Mouse (Mus musculus) embryo, embryonic 11.5 days (tissue): ENCODE results near the gene Nxph1.

Experiments used
- DNase-seq: peaks from one replicate; pipeline ENCODE4 v3.0.0-alpha.2; 2012; ENCODE audit warnings: low read depth, low spot score

The Nxph1 gene

GRCm38 (mm10) chr6:8948131-8948470 is at the start of gene Nxph1:
Nxph1 (plus strand) TSS chr6:8948431.
- DNase-seq = no peak

DNA sequence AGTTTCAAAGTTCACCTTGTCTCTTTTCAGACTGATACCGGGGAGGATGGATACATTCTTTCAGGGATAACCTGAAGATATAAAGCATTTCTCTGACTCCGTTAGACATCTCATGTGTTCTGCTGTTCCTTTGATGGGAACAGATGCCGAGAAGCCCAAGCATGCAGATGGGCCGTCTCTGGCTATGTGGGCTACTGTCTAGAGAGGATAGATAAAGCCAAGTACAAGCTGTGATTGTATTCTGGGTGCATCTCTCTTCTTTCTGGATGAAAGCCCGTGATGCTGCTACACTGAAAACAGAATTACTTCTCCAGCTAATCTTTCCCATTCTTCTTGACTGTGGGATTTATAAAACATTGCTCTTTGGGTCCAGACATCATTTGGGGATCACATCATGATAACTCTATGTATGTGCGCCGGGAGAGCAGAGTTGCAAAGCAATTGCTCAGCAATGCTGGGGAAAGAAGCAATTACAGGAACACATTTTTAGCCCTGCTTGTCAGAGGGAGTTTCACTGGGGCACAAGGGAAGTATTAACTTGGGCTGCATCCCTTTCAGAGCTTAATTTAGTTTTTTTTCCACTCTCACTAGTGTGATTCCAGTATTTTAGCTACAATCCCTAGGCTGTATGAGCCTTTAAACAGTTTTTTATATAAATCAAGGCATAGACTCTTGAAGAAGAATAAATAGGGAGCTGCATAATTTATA is 48.1 kb upstream of the Nxph1 start:
- DNase-seq = no peak

- no peak for DNase-seq
Measured at GRCm38 (mm10) chr6:8900729-8901122, 47.5 kb upstream of the Nxph1 start.

DNA sequence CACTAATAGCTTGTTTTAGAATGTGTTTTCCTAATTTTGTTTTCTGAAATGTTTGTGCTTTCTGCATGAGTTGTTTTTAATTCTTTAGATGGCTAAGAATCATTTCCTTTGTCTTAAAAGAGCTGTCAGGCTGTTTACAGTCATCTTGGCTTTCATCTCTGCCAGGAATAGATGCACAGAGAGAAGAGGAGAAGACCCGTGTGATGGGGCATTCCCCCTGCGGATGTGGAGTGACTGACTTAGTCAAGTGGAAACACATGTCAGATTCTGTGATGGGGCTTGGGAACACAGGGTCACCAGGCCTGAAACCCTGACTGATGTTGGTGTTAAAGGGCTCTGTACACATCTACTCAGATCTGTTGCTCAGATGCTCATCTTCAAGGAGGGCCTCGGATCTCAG is 40.3 kb upstream of the Nxph1 start:
- DNase-seq = no peak

DNA sequence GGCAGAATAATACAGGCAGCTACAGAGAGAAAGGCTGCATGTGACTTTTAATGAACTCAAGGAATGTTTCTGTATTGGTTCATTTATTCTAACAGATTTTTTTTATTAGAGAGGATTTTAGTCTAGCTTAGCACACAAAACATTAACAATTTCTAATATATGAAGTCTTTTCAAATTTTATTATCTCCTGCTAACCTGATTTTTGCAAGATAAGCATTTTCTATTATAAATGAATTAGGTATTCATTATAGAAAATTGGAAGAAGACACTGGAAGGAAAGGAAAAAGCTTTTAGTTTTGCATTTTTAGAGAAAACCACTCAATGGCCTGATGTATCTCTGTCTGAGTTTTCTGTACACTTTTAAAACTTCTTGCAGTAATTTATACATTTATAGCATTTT is 34.8 kb upstream of the Nxph1 start:
- DNase-seq = no peak

- no peak for DNase-seq
Measured at GRCm38 (mm10) chr6:8914682-8915081, 33.5 kb upstream of the Nxph1 start.

GRCm38 (mm10) chr6:8924481-8924880 is 23.8 kb upstream of the Nxph1 start:
- DNase-seq = no peak

- no peak for DNase-seq
Measured at GRCm38 (mm10) chr6:8935241-8935640, 13.0 kb upstream of the Nxph1 start.

DNA sequence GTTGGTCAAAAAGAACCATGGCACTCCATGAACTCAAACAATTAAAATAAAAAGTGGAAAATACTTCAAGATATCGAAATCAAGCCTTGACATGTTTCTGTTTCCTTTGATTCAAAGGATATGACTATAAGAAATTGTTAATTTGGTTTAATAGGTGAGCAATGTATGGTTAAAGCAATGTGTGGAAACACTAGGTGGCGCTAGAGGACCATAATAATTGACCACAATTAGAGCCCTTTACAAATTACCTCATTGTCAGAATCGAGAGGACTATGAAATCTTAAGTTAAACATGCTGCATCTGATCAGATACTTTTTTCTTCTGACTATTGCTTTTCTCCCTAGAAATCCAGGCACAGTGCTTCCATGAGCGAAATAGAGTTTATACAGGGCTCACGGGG is 12.5 kb upstream of the Nxph1 start:
- DNase-seq = peak; percentile 56

- no peak for DNase-seq
Measured at GRCm38 (mm10) chr6:8936168-8936567, 12.1 kb upstream of the Nxph1 start.

- peak; percentile 58 for DNase-seq
Measured at GRCm38 (mm10) chr6:8948471-8949411, 510 bp downstream of the Nxph1 start.

DNA sequence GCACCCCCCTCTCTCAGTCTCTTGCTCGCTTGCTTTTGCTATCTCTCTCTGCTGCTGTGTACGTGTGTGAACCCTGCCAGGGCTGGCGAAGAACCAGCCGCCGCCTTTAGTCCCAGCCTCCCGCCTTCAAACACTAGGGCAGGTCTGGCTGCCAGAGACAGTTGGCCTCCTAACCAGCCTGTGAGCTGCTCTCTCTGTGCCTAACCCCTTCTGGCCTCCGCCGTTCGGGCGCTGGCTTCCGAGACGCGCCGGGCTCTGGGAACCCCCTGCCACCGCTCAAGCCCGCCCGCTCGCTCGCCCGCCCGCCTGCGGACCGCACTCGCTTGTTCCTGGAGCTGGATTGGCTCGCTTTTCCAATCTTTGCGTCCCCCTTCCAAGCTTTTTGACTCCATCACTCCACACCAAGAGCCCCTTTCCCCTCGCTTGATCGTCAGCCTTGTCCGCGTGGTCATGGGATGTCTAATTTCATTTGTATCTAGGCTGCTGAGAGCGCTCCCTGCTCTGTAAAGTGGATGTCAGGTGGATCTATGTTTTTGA is 1.5 kb downstream of the Nxph1 start:
- no peak for DNase-seq

DNA sequence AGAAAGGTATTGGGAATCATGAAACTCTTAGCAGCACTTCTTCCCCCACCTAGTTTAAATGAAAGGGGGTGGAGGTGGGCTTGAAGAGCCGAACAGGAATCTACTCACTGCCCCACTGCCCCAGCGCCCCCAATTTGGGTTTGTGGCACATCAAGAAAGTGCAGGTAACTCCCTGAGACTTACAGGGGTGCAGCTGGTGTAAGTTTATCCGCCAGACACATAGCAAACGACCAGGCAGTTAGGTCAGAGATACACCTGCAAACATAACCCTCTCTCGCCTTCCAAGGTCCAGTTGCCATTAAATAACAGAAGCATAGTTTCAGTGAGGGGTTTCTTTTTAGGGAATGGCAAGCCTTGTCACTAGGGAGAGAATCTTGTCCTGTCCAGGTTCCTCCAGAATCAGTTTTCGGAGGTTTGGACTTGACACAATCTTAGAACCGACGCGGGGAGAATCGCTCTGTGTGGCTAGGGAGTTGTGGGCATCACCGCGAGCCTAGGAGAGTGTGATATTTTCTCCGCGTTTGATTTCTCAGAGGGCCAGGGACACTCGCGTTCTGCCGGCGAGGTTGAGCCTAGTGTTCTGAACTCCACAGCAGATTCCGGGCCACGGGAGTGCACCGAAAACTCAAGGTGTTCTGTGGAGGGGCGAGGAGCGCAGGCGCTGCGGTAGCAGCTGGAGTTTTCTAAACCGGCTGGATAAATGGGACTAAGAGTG is 2.5 kb downstream of the Nxph1 start:
- DNase-seq = no peak

GRCm38 (mm10) chr6:8951326-8951695 is 3.1 kb downstream of the Nxph1 start:
- DNase-seq = peak; percentile 59

DNA sequence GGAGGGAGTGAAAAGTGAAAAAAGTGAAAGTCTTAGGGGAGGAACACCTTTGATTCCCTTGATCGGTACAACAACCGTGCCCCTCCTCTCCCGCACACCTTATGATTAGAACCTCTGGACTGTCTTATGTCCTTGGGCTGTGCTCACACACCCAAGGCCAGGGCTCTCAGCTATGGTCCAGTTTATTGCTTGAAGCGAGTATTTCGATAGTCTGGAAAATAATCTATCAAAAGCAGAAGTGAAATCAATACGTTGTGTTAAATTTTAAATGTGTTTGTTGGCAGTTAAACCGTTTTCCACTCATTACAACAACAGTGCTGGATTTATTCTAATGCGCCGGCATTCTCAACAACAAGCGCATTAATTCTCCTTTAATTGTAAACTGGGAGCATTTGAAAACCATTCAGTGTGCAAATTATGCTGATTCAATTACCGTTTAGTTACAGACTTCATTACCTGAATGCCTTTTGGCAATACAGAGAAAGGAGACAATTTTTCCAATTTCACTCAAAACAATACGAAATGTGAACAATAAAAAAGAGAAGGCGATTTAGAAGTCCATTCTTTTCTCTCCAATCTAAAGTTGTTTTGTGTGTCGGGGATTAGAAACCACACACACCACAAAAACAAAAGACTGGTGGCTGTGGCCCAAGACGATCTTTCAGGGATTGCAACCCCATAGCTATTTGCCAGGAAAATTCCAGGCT is 3.8 kb downstream of the Nxph1 start:
- DNase-seq = no peak

GRCm38 (mm10) chr6:8955817-8956529 is 7.7 kb downstream of the Nxph1 start:
- DNase-seq = no peak

DNA sequence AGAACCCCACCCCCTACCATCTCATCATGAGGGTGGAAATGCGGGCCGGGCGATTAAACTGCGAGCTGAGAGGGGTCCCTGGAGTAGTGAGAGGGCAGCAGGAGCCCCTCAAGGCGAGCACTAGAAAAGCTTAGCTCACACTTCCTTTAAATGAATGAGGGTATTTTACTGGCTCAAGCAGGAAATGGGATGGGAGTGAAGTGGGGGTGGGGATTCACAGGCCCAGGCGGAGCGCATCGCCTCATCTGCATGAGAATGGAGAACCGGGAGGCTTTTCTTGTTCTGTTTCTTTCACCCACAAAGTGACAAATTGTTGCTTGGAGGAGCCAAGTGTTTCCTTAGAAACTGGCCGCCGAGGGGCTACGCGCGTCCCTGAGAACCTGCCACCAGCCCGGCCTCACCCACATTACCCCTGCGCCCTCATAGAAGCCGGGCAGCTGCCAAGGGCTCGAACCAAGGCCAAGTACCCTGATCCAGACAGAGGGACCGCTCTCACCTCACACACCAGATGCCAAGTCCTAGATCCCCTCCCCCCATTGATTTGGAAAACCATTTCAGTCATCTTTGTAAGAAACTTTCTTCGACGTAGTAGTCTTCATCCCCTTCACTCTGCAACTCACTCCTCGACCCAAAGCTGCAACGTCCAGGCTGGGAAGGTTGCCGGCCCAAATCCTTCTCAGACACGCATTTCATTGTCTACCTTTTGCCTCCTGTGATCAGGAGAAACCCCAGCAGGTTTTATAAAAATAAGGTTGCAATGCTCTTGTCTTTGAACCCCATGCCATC is 8.7 kb downstream of the Nxph1 start:
- no peak for DNase-seq

DNA sequence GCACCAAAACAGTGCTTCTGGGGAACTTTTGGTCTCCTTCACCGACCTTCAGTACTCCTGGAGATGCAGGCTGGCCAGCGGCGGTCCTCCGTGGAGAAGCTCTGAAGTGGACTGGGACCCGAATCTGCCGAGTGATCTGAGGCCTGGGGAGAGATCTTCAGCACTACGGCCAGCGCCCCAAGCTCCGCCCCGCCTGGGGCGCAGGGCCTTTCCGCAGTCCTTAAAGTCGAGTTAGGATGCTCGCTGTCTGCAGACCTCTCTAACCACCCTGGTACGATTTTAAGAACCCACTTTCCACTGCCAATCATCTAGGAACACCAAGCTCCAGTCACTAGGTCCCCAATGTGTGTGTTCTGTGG is 9.3 kb downstream of the Nxph1 start:
- DNase-seq = peak; percentile 55

DNA sequence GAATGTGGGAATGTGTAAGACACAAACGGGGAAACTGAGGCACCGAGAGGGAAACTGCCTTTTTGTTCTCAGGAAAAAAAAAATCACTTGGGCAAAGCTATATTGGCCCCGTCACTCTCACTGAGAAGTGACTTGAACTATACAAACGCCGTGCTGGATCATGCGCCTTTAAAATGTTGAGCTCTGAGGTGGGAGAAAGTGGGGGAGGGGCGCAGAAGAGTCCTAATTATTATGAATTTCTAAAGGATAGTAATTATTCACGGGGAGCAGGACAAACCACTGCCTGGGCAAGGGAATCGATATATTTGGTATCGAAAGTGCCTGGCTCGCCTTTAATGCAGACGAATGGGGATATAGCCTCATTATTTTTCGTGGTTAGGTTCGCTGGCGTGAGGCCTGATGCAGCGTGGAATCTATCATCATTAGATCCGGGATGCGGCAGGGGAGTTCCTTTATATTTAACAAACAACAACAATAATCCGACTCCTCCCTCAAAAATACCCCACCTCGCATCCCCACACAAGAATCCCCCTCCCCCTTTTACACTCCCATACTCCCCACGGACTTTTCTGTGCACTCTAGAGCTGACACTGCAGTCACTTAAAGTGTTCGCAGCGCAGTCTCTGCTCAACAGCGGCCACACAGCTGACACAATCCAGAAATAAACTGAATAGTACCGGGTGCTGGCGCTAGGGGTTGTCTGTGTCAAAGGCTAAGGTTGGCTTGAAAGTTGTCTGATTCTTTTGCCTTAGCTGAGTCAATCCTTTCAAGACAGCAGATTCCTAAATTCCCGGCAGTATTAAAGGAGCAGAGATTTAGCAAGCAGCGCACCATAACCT is 10.1 kb downstream of the Nxph1 start:
- DNase-seq = no peak
